In the genomic region with DNA sequence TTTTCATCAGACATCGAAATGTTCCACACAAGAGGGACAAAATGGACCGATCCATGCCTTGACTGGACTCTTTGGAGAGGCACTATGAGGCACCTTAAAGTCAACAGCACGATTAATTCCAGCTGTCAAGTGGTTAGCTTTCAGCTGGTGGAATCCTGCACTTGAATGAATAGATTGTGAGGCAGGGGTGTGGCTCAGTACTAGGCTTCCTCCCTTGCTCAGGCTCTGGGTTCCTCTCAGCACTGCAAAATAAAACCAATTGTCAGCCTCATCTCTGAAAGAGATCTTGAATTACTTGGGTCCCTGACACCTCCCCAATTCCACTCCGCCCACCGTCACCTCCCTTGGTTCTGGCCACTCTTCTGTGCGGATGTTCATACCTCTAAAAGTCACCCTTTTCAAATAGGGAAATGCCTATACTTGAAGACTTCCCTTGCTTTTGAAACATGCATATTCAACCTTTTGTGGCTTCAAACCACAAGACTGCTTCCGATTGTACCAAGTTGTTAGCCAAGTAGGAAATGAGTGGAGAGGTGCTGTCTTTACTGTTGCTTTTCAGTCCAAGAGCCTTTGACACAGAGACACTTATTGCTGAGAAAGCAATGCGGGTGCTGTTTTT, we compare ENCODE assay signal across 28 mouse cellular contexts.
DNase-seq lines count a peak whose midpoint lies in the region; ATAC-seq lines count a peak whose summit lies in the region.
"Had no signal": no experiment of that assay in that cellular context is flagged by ENCODE, and none has a peak within 500 bp of the region (broad histone marks: within the 10 kb centered on the region; RNA-seq: fewer than 3 reads in every experiment).

No protein-coding gene starts in this region.

- no peak overlapping the region for H3K27ac ChIP-seq in limb, embryonic 10.5 days
- H3K27ac ChIP-seq: embryonic facial prominence, embryonic 15.5 days; heart, embryonic 13.5 days; hindbrain, embryonic 14.5 days; intestine, embryonic 15.5 days; limb, embryonic 13.5 days; liver, embryonic 12.5 days; midbrain, embryonic 12.5 days; neural tube, embryonic 12.5 days had no signal

- H3K4me1 ChIP-seq in megakaryocyte, embryonic 14.5 days, result peaks cover 8% of the 10 kb centered on the region
- 0 out of 2 replicates have a peak, but pooled peaks cover 3% of the 10 kb centered on the region for H3K4me1 ChIP-seq in limb, embryonic 10.5 days
- H3K4me1 ChIP-seq: liver, embryonic 12.5 days; midbrain, embryonic 12.5 days; neural tube, embryonic 12.5 days had no signal

- no peaks in the 10 kb centered on the region for H3K36me3 ChIP-seq in megakaryocyte, embryonic 14.5 days (replicated peaks; ENCODE audit: low read length)
- H3K36me3 ChIP-seq in limb, embryonic 10.5 days, result no peaks in the 10 kb centered on the region
- H3K36me3 ChIP-seq: embryonic facial prominence, embryonic 15.5 days; heart, embryonic 13.5 days; intestine, embryonic 15.5 days; limb, embryonic 13.5 days; liver, embryonic 12.5 days; midbrain, embryonic 12.5 days; neural tube, embryonic 12.5 days had no signal

- 0 out of 2 replicates have a peak, but pooled peaks cover 3% of the 10 kb centered on the region for H3K9me3 ChIP-seq in megakaryocyte, embryonic 14.5 days
- H3K9me3 ChIP-seq in limb, embryonic 10.5 days (replicated peaks), result no peaks in the 10 kb centered on the region
- H3K9me3 ChIP-seq: embryonic facial prominence, embryonic 15.5 days; heart, embryonic 13.5 days; intestine, embryonic 15.5 days; limb, embryonic 13.5 days; liver, embryonic 12.5 days; midbrain, embryonic 12.5 days; neural tube, embryonic 12.5 days had no signal

- H3K4me3 ChIP-seq in megakaryocyte, embryonic 14.5 days (replicated peaks), result peak overlapping the region; percentile 18
- H3K4me3 ChIP-seq in limb, embryonic 10.5 days, result no peak overlapping the region
- H3K4me3 ChIP-seq: embryonic facial prominence, embryonic 15.5 days; heart, embryonic 13.5 days; intestine, embryonic 15.5 days; limb, embryonic 13.5 days; liver, embryonic 12.5 days; midbrain, embryonic 12.5 days; neural tube, embryonic 12.5 days had no signal

- WGBS in limb, embryonic 10.5 days, result 90% methylated on average over 8 of the region's 8 CpGs

- DNase-seq in lung, postnatal 36 days, result peak; percentile 15
- DNase-seq in lung, adult 18-20 months, result no peak
- peak; percentile 8 for DNase-seq in NIH3T3 (ENCODE audit: low read depth)
- DNase-seq in adrenal gland, postnatal 36 days, result no peak
- DNase-seq in limb, embryonic 10.5 days (ENCODE audit: low spot score), result no peak
- no peak for DNase-seq in frontal cortex, postnatal 14 days (ENCODE audit: low spot score in 2 of 2)
- DNase-seq: adrenal gland, postnatal 10 days; cerebellum, adult 9-10 months; gastrocnemius, postnatal 14 days; heart, adult 18-20 months; kidney, adult 9 months; kidney, postnatal 14 days; lung, embryonic 14.5 days; lung, postnatal 4 days; retina, postnatal 1 day; right cerebral cortex, postnatal 25 days; spleen, adult 18-20 months had no signal

- peaks cover 2% of the 10 kb centered on the region for H3K27me3 ChIP-seq in megakaryocyte, embryonic 14.5 days (replicated peaks)
- no peaks in the 10 kb centered on the region for H3K27me3 ChIP-seq in limb, embryonic 10.5 days (ENCODE audit: low read depth, poor library complexity, severe bottlenecking)
- H3K27me3 ChIP-seq: embryonic facial prominence, embryonic 15.5 days; heart, embryonic 13.5 days; intestine, embryonic 15.5 days; limb, embryonic 13.5 days; midbrain, embryonic 12.5 days; neural tube, embryonic 12.5 days had no signal

- peak; percentile 95 for ATAC-seq in common myeloid progenitor, adult 5-6 weeks (replicated peaks; ENCODE audit: low read depth, poor library complexity, severe bottlenecking)
- ATAC-seq: forebrain, embryonic 14.5 days; intestine, embryonic 15.5 days; liver, embryonic 12.5 days had no signal

Comparison
In these comparisons a context has a peak if more than half of its experiments do, and no peak if none do; other contexts are left out.
1. DNase-seq: peak in lung, postnatal 36 days (single experiment) and NIH3T3 (single experiment); none in lung, adult 18-20 months (0 of 2), adrenal gland, postnatal 36 days (0 of 2), limb, embryonic 10.5 days (single experiment) and frontal cortex, postnatal 14 days (0 of 2).